Mouse (Mus musculus) layer of hippocampus, postnatal 36 days (tissue): ENCODE measurements at regions not wholly inside any gene's neighbourhood (a gene's known extent, or its start where the extent isn't known, plus 50 kb on each side); places are given as distances from the start of the nearest gene placed in this dataset.
A peak's percentile ranks its signal among the peaks of the same experiment; 100 is the strongest.

Experiments
- DNase-seq, 2 experiments: peaks; one replicate each; pipeline ENCODE4 v3.0.0; 2022

- no peak for DNase-seq
These were observed 414.1 kb downstream of the Lmo4 start for GRCm38 (mm10) chr3:143790905-143791304.

- no peak for DNase-seq
These were observed 415.0 kb downstream of the Lmo4 start for GRCm38 (mm10) chr3:143789932-143790570.

GRCm38 (mm10) chr3:143786889-143787288 is 418.1 kb downstream of the Lmo4 start:
- no peak for DNase-seq

- DNase-seq: no peak
These were observed 420.6 kb downstream of the Lmo4 start for GRCm38 (mm10) chr3:143784353-143784791.

GRCm38 (mm10) chr3:143778161-143778560 is 426.9 kb downstream of the Lmo4 start:
- no peak for DNase-seq

- no peak for DNase-seq
These were observed 445.7 kb downstream of the Lmo4 start for GRCm38 (mm10) chr3:143759337-143759736.

- no peak for DNase-seq
These were observed 451.8 kb downstream of the Lmo4 start for GRCm38 (mm10) chr3:143753197-143753596.

- DNase-seq: no peak
These were observed 452.4 kb downstream of the Lmo4 start for GRCm38 (mm10) chr3:143752660-143753059.

GRCm38 (mm10) chr3:143750128-143750527 is 454.9 kb downstream of the Lmo4 start:
- DNase-seq: no peak

- DNase-seq: peak in 1 of 2 experiments; percentile 7
These were observed 461.4 kb downstream of the Lmo4 start for GRCm38 (mm10) chr3:143743649-143744048.

- DNase-seq: no peak
These were observed 462.0 kb downstream of the Lmo4 start for GRCm38 (mm10) chr3:143742786-143743571.

- DNase-seq: no peak
These were observed 466.3 kb downstream of the Lmo4 start for GRCm38 (mm10) chr3:143738676-143739075.

GRCm38 (mm10) chr3:143737844-143738243 is 467.2 kb downstream of the Lmo4 start:
- no peak for DNase-seq

GRCm38 (mm10) chr3:143736651-143737398 is 468.2 kb downstream of the Lmo4 start:
- no peak for DNase-seq

GRCm38 (mm10) chr3:143734791-143735190 is 470.2 kb downstream of the Lmo4 start:
- no peak for DNase-seq

GRCm38 (mm10) chr3:143732966-143733725 is 471.9 kb downstream of the Lmo4 start:
- DNase-seq: no peak

- no peak for DNase-seq
These were observed 475.4 kb downstream of the Lmo4 start for GRCm38 (mm10) chr3:143729473-143730076.

- no peak for DNase-seq
These were observed 482.4 kb downstream of the Lmo4 start for GRCm38 (mm10) chr3:143722571-143722970.

GRCm38 (mm10) chr3:143722082-143722481 is 482.9 kb downstream of the Lmo4 start:
- no peak for DNase-seq

- peak; percentile 34 to 48 for DNase-seq
These were observed 491.8 kb downstream of the Lmo4 start for GRCm38 (mm10) chr3:143713183-143713582.

GRCm38 (mm10) chr3:143710805-143711469 is 494.1 kb downstream of the Lmo4 start:
- DNase-seq: peak in 1 of 2 experiments; percentile 28
